Mouse (Mus musculus): ENCODE measurements around the gene Lrrc75b. TPM values are rescaled to one million over a fixed set of nuclear protein-coding genes. Genes with fewer than 3 reads are reported as not detected.

Gene Lrrc75b
- polyA plus RNA-seq (2014; fragmentation: Nextera tagmentation; extraction: Ambion mirVana): 2.3 and 3.0 TPM in 2 replicates

GRCm38 (mm10) chr10:75559676-75560548 is at the start of gene Lrrc75b:
Gene Lrrc75b, minus strand, starts transcription at chr10:75560330.
- Histone ChIP-seq H3K4me1 (replicated peaks; ENCODE audit: control insufficient read depth, insufficient read depth, low read length) (peaks cover 9% of the 10 kb centered on the region; the same call in 1 of the 2 replicates), H3K4me3 (ENCODE audit: low read depth, low read length) (peak within 1 kb of the TSS; percentile 58), H3K9ac (ENCODE audit: low read length) (peak within 1 kb of the TSS; percentile 51), H3K27ac (ENCODE audit: low read depth) (no peak within 1 kb of the TSS), H3K9me3 (ENCODE audit: control insufficient read depth, low read length) (no peaks in the 10 kb centered on the region), H3K27me3 (replicated peaks; ENCODE audit: control insufficient read depth, insufficient read depth, low read length) (peaks cover 29% of the 10 kb centered on the region), H3K36me3 (ENCODE audit: control insufficient read depth, insufficient read depth, low read length) (no peaks in the 10 kb centered on the region), H3K4me2 (ENCODE audit: low read length) (peak within 1 kb of the TSS; percentile 99)
- 1% methylated on average over 74 of the region's 75 CpGs for WGBS
- DNase-seq (ENCODE audit: low spot score) (no peak), ATAC-seq (replicated peaks; ENCODE audit: low FRiP score, low TSS enrichment, low read depth) (peak; percentile 56; the same call in 1 of the 2 replicates)

- no peaks in the 10 kb centered on the region for H3K27me3 ChIP-seq (replicated peaks; ENCODE audit: control insufficient read depth, insufficient read depth, low read length)
- no peak overlapping the region for H3K27ac ChIP-seq (ENCODE audit: low read depth)
- no peak overlapping the region for H3K4me2 ChIP-seq (ENCODE audit: low read length)
- WGBS: 88% methylated on average over 11 of the region's 11 CpGs
- H3K4me3 ChIP-seq (ENCODE audit: low read depth, low read length): no peak overlapping the region
- DNase-seq (ENCODE audit: low spot score): no peak
- no peaks in the 10 kb centered on the region for H3K4me1 ChIP-seq (replicated peaks; ENCODE audit: control insufficient read depth, insufficient read depth, low read length)
- no peak overlapping the region for H3K9ac ChIP-seq (ENCODE audit: low read length)
- H3K9me3 ChIP-seq (ENCODE audit: control insufficient read depth, low read length): no peaks in the 10 kb centered on the region
- no peak for ATAC-seq (replicated peaks; ENCODE audit: low FRiP score, low TSS enrichment, low read depth)
- H3K36me3 ChIP-seq (ENCODE audit: control insufficient read depth, insufficient read depth, low read length): no peaks in the 10 kb centered on the region
Observed at GRCm38 (mm10) chr10:75608975-75609374, 48.8 kb upstream of the Lrrc75b start.

- Histone ChIP-seq H3K4me2 (ENCODE audit: low read length) (no peak overlapping the region), H3K27ac (ENCODE audit: low read depth) (no peak overlapping the region), H3K4me3 (ENCODE audit: low read depth, low read length) (no peak overlapping the region), H3K27me3 (replicated peaks; ENCODE audit: control insufficient read depth, insufficient read depth, low read length) (no peaks in the 10 kb centered on the region), H3K36me3 (ENCODE audit: control insufficient read depth, insufficient read depth, low read length) (no peaks in the 10 kb centered on the region), H3K9me3 (ENCODE audit: control insufficient read depth, low read length) (no peaks in the 10 kb centered on the region), H3K4me1 (replicated peaks; ENCODE audit: control insufficient read depth, insufficient read depth, low read length) (no peaks in the 10 kb centered on the region), H3K9ac (ENCODE audit: low read length) (no peak overlapping the region)
- WGBS: 85% methylated on average over 4 of the region's 4 CpGs
- no peak for ATAC-seq (replicated peaks; ENCODE audit: low FRiP score, low TSS enrichment, low read depth)
- no peak for DNase-seq (ENCODE audit: low spot score)
Observed at GRCm38 (mm10) chr10:75607253-75607652, 47.1 kb upstream of the Lrrc75b start.

GRCm38 (mm10) chr10:75605162-75605846 is 45.2 kb upstream of the Lrrc75b start:
- 36% methylated on average over 11 of the region's 11 CpGs for WGBS
- H3K27ac ChIP-seq (ENCODE audit: low read depth): no peak overlapping the region
- no peak overlapping the region for H3K9ac ChIP-seq (ENCODE audit: low read length)
- H3K27me3 ChIP-seq (replicated peaks; ENCODE audit: control insufficient read depth, insufficient read depth, low read length): no peaks in the 10 kb centered on the region
- H3K4me2 ChIP-seq (ENCODE audit: low read length): no peak overlapping the region
- ATAC-seq (replicated peaks; ENCODE audit: low FRiP score, low TSS enrichment, low read depth) (no peak), DNase-seq (ENCODE audit: low spot score) (no peak)
- H3K4me3 ChIP-seq (ENCODE audit: low read depth, low read length): no peak overlapping the region
- no peaks in the 10 kb centered on the region for H3K9me3 ChIP-seq (ENCODE audit: control insufficient read depth, low read length)
- no peaks in the 10 kb centered on the region for H3K36me3 ChIP-seq (ENCODE audit: control insufficient read depth, insufficient read depth, low read length)
- H3K4me1 ChIP-seq (replicated peaks; ENCODE audit: control insufficient read depth, insufficient read depth, low read length): no peaks in the 10 kb centered on the region

- H3K4me2 ChIP-seq (ENCODE audit: low read length): no peak overlapping the region
- ATAC-seq (replicated peaks; ENCODE audit: low FRiP score, low TSS enrichment, low read depth): no peak
- H3K4me3 ChIP-seq (ENCODE audit: low read depth, low read length): no peak overlapping the region
- no peak overlapping the region for H3K9ac ChIP-seq (ENCODE audit: low read length)
- 65% methylated on average over 7 of the region's 7 CpGs for WGBS
- no peak for DNase-seq (ENCODE audit: low spot score)
- no peaks in the 10 kb centered on the region for H3K27me3 ChIP-seq (replicated peaks; ENCODE audit: control insufficient read depth, insufficient read depth, low read length)
- H3K4me1 ChIP-seq (replicated peaks; ENCODE audit: control insufficient read depth, insufficient read depth, low read length): no peaks in the 10 kb centered on the region
- no peak overlapping the region for H3K27ac ChIP-seq (ENCODE audit: low read depth)
- H3K9me3 ChIP-seq (ENCODE audit: control insufficient read depth, low read length): peaks cover 11% of the 10 kb centered on the region; the same call in 1 of the 2 replicates
- H3K36me3 ChIP-seq (ENCODE audit: control insufficient read depth, insufficient read depth, low read length): no peaks in the 10 kb centered on the region
Observed at GRCm38 (mm10) chr10:75600189-75600730, 40.1 kb upstream of the Lrrc75b start.

- no peak for DNase-seq (ENCODE audit: low spot score)
- Histone ChIP-seq H3K27me3 (replicated peaks; ENCODE audit: control insufficient read depth, insufficient read depth, low read length) (no peaks in the 10 kb centered on the region), H3K4me2 (ENCODE audit: low read length) (no peak overlapping the region), H3K9me3 (ENCODE audit: control insufficient read depth, low read length) (peaks cover 11% of the 10 kb centered on the region; the same call in 1 of the 2 replicates), H3K4me3 (ENCODE audit: low read depth, low read length) (no peak overlapping the region), H3K27ac (ENCODE audit: low read depth) (no peak overlapping the region), H3K4me1 (replicated peaks; ENCODE audit: control insufficient read depth, insufficient read depth, low read length) (no peaks in the 10 kb centered on the region; the same call in 1 of the 2 replicates), H3K9ac (ENCODE audit: low read length) (no peak overlapping the region), H3K36me3 (ENCODE audit: control insufficient read depth, insufficient read depth, low read length) (no peaks in the 10 kb centered on the region)
- ATAC-seq (replicated peaks; ENCODE audit: low FRiP score, low TSS enrichment, low read depth): no peak
- 74% methylated on average over 8 of the region's 8 CpGs for WGBS
Observed at GRCm38 (mm10) chr10:75595981-75596380, 35.9 kb upstream of the Lrrc75b start.

- ATAC-seq (replicated peaks; ENCODE audit: low FRiP score, low TSS enrichment, low read depth) (no peak), DNase-seq (ENCODE audit: low spot score) (no peak)
- H3K27ac ChIP-seq (ENCODE audit: low read depth): no peak overlapping the region
- no peaks in the 10 kb centered on the region for H3K27me3 ChIP-seq (replicated peaks; ENCODE audit: control insufficient read depth, insufficient read depth, low read length)
- peaks cover 14% of the 10 kb centered on the region for H3K4me1 ChIP-seq (replicated peaks; ENCODE audit: control insufficient read depth, insufficient read depth, low read length)
- no peaks in the 10 kb centered on the region for H3K36me3 ChIP-seq (ENCODE audit: control insufficient read depth, insufficient read depth, low read length)
- WGBS: 63% methylated on average over 7 of the region's 7 CpGs
- H3K4me2 ChIP-seq (ENCODE audit: low read length): no peak overlapping the region
- H3K9ac ChIP-seq (ENCODE audit: low read length): no peak overlapping the region
- H3K9me3 ChIP-seq (ENCODE audit: control insufficient read depth, low read length): peaks cover 6% of the 10 kb centered on the region; the same call in 1 of the 2 replicates
- no peak overlapping the region for H3K4me3 ChIP-seq (ENCODE audit: low read depth, low read length)
Observed at GRCm38 (mm10) chr10:75592585-75592984, 32.5 kb upstream of the Lrrc75b start.

GRCm38 (mm10) chr10:75591211-75591894 is 31.2 kb upstream of the Lrrc75b start:
- no peak overlapping the region for H3K4me3 ChIP-seq (ENCODE audit: low read depth, low read length)
- no peak for DNase-seq (ENCODE audit: low spot score)
- H3K27me3 ChIP-seq (replicated peaks; ENCODE audit: control insufficient read depth, insufficient read depth, low read length): no peaks in the 10 kb centered on the region
- H3K4me1 ChIP-seq (replicated peaks; ENCODE audit: control insufficient read depth, insufficient read depth, low read length): peaks cover 14% of the 10 kb centered on the region
- 0 out of 2 replicates have a peak overlapping the region, but pooled peaks have one; percentile 7 for H3K27ac ChIP-seq (ENCODE audit: low read depth)
- 0 out of 2 replicates have a peak overlapping the region, but pooled peaks have one; percentile 47 for H3K4me2 ChIP-seq (ENCODE audit: low read length)
- no peak for ATAC-seq (replicated peaks; ENCODE audit: low FRiP score, low TSS enrichment, low read depth)
- no peak overlapping the region for H3K9ac ChIP-seq (ENCODE audit: low read length)
- no peaks in the 10 kb centered on the region for H3K36me3 ChIP-seq (ENCODE audit: control insufficient read depth, insufficient read depth, low read length)
- no peaks in the 10 kb centered on the region for H3K9me3 ChIP-seq (ENCODE audit: control insufficient read depth, low read length)
- WGBS: 68% methylated on average over 12 of the region's 12 CpGs
